Mouse (Mus musculus): ENCODE results near the gene Cdc42ep1. TPM values are rescaled to one million over a fixed set of nuclear protein-coding genes. Genes with fewer than 3 reads are reported as not detected.
"Not testable (repeated sequence)": the region's sequence is repeated elsewhere in the genome, so short reads cannot be mapped to it uniquely, and the experiment has no call there.

Cdc42ep1 gene
- total RNA-seq, 1 experiment from 2014 or later: 44.5 TPM

- not testable (repeated sequence) for DNase-seq
Observed at GRCm38 (mm10) chr15:78878792-78879516, 36.5 kb downstream of the Cdc42ep1 start.

- DNase-seq: no peak
Observed at GRCm38 (mm10) chr15:78880432-78880831, 38.0 kb downstream of the Cdc42ep1 start.

- no peak for DNase-seq
Observed at GRCm38 (mm10) chr15:78881828-78882227, 39.4 kb downstream of the Cdc42ep1 start.

GRCm38 (mm10) chr15:78889401-78889853 lies 47.0 kb downstream of the Cdc42ep1 start:
- no peak for DNase-seq

GRCm38 (mm10) chr15:78892440-78892839 lies 50.0 kb downstream of the Cdc42ep1 start:
- DNase-seq: no peak

- DNase-seq: no peak
Observed at GRCm38 (mm10) chr15:78894726-78895125, 52.3 kb downstream of the Cdc42ep1 start.

GRCm38 (mm10) chr15:78895741-78896140 lies 53.3 kb downstream of the Cdc42ep1 start:
- DNase-seq: no peak

GRCm38 (mm10) chr15:78896149-78896548 lies 53.7 kb downstream of the Cdc42ep1 start:
- DNase-seq: no peak

- no peak for DNase-seq
Observed at GRCm38 (mm10) chr15:78897488-78897887, 55.1 kb downstream of the Cdc42ep1 start.

GRCm38 (mm10) chr15:78898507-78899001 lies 56.1 kb downstream of the Cdc42ep1 start:
- DNase-seq: no peak

- no peak for DNase-seq
Observed at GRCm38 (mm10) chr15:78899409-78899739, 57.0 kb downstream of the Cdc42ep1 start, which contains the start of gene Gm49510. Gene Gm49510 (plus strand): TSS chr15:78899667.

- DNase-seq: peak; percentile 81
Observed at GRCm38 (mm10) chr15:78899740-78900584, 57.5 kb downstream of the Cdc42ep1 start, which contains the start of gene Sh3bp1. Gene Sh3bp1 (plus strand): TSS chr15:78899768.

Small RNA genes lying within 50 kb of the gene (microRNA-seq; reads per million reads assigned to microRNA genes)
- 0 reads per million in 2 experiments for gene Mir6955

Other genes starting within 250 kb of the Cdc42ep1 start
- 4.6 and 12.8 TPM in 2 replicates for gene Cyth4, start 245.6 kb upstream of the Cdc42ep1 start, total RNA-seq (2021)
- 4.4 and 5.6 TPM in 2 replicates for gene Elfn2, start 123.9 kb upstream of the Cdc42ep1 start, total RNA-seq (2021)
- gene Mfng, start 69.1 kb upstream of the Cdc42ep1 start, total RNA-seq (2021): 13.1 and 19.8 TPM in 2 replicates
- 10.6 and 12.7 TPM in 2 replicates for gene Card10, start 39.6 kb upstream of the Cdc42ep1 start, total RNA-seq (2021)
- 0.85 TPM in 1 of 2 replicates, not detected in the other for gene Lgals2, start 12.9 kb downstream of the Cdc42ep1 start, total RNA-seq (2021)
- 51.7 and 52.0 TPM in 2 replicates for gene Gga1, start 34.6 kb downstream of the Cdc42ep1 start, total RNA-seq (2021)
- not detected in 2 replicates for gene Gm49510, start 57.0 kb downstream of the Cdc42ep1 start, total RNA-seq (2021)
- gene Sh3bp1, start 57.1 kb downstream of the Cdc42ep1 start, total RNA-seq (2021): 6.6 and 15.2 TPM in 2 replicates
- gene Pdxp, start 71.3 kb downstream of the Cdc42ep1 start, total RNA-seq (2021): 4.4 and 6.2 TPM in 2 replicates
- gene Lgals1, start 84.1 kb downstream of the Cdc42ep1 start, total RNA-seq (2021): 554 and 561 TPM in 2 replicates
- gene Nol12, start 92.3 kb downstream of the Cdc42ep1 start, total RNA-seq (2021): 37.0 and 44.4 TPM in 2 replicates
- gene Triobp, start 105.1 kb downstream of the Cdc42ep1 start, total RNA-seq (2021): 82.2 and 85.0 TPM in 2 replicates
- gene H1f0, start 185.8 kb downstream of the Cdc42ep1 start, total RNA-seq (2021): 162 and 178 TPM in 2 replicates
- 0.41 and 0.78 TPM in 2 replicates for gene Galr3, start 199.3 kb downstream of the Cdc42ep1 start, total RNA-seq (2021)
- gene Ankrd54, start 220.3 kb downstream of the Cdc42ep1 start, total RNA-seq (2021): 23.3 and 24.1 TPM in 2 replicates
- gene Eif3l, start 232.6 kb downstream of the Cdc42ep1 start, total RNA-seq (2021): 171 and 177 TPM in 2 replicates

All from adrenal gland, postnatal 14 days (tissue).